Mouse (Mus musculus) MEL-GATA-1-ER (cell line): Measurements from ENCODE around the gene Kndc1.

ENCODE experiments used
- DNase-seq: peaks from one replicate; pipeline ENCODE4 v3.0.0-alpha.2; 2012; ENCODE audit warnings: low read depth; ENCODE audit errors: extremely low read depth

Kndc1 gene

DNA sequence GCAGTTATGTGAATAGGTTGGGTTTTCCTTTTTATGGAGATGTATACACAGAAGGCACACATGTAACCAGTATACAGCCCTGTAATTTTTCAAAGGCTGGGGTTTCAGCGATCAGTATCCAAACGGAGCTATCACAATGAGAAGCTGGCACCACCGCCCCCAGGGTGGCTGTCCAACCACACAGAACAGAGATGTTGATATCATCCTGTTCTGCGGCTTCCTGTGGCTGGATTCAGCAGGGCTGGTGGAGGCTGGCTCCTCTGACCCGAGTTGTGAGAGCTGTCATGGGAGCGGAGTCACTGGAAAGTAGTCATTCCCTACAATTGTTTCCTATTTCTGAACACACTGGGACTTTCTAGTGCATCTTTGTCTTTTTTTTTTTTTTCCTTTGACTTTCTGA, 10.8 kb downstream of the Kndc1 start:
- no peak for DNase-seq

- DNase-seq = no peak
Observed at GRCm38 (mm10) chr7:139905661-139906060, 11.2 kb downstream of the Kndc1 start.

- no peak for DNase-seq
Observed at GRCm38 (mm10) chr7:139908176-139908575, 13.7 kb downstream of the Kndc1 start.

DNA sequence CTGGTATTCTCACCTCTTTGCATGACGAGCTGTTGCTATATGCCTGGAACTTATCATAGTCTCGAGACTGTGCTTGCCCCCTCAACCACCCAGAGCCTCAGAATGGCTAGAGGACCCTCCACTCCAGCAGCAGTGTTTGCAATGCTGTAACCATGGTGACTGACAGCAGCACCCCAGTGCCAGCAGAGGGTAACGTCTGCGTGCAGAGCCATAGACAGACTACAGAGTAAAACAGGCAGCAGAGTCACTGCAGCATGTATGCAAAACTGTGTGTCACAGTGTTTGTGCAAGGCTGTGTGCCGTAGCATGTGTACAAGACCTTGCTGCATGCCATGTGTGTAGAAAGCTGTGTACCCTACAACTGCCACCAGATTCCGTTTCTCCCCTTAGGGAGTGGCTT, 15.0 kb downstream of the Kndc1 start:
- DNase-seq = no peak

- no peak for DNase-seq
Observed at GRCm38 (mm10) chr7:139910204-139910835, 15.8 kb downstream of the Kndc1 start.

GRCm38 (mm10) chr7:139914141-139915047, 19.9 kb downstream of the Kndc1 start:
- DNase-seq = no peak

GRCm38 (mm10) chr7:139915646-139916257, 21.3 kb downstream of the Kndc1 start:
- no peak for DNase-seq

DNA sequence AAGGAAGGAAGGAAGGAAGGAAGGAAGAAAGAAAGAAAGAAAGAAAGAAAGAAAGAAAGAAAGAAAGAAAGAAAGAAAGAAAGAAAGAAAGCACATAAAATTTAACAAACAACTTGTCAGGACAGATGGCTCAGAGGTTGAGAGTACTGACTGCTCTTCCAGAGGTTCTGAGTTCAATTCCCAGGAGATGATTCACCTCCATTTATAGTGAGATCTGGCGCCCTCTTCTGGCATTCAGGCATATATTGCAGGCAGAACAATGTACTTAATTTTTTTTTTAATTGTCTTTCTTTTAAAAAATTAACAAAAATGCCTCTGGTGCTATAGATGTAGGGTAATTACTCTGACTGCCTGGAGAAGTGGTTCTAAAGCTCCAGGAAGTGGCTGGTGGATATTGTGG, 21.8 kb downstream of the Kndc1 start:
- no peak for DNase-seq

GRCm38 (mm10) chr7:139918262-139918661, 23.8 kb downstream of the Kndc1 start:
- no peak for DNase-seq

DNA sequence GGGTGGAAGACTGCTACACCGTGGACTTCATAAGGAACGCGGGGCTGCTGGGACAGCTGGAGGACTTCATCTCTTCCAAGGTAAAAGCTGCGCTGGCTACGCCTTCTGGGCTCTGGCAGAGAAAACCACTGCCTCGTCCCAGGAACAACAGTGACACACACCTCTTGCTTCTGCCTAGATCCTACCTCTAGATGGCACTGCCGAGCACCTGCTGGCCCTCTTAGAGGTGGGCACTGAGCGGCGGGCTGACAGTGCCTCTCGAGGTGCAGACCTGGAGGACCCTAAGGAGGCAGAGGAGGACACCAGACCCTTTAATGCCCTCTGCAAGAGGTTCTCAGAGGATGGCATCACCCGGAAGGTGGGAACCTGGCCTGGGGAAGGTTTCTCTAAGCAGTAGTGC, 36.2 kb downstream of the Kndc1 start:
- DNase-seq = no peak

DNA sequence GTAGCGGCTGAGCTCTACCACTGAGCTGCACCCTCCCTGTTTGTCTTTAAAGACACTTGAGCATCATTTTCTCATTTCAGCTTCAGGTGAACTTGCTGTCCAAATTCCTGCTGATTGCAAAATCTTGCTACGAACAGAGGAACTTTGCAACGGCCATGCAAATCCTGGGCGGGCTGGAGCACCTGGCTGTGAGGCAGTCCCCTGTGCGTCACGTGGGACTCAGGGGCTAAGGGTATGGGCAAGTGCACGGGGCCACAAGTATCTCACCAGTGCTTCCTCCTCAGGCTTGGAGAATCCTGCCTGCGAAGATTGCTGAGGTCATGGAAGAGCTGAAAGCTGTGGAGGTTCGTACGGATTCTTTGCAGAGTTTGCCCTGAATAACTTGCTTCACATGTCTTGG, 42.2 kb downstream of the Kndc1 start:
- no peak for DNase-seq

DNA sequence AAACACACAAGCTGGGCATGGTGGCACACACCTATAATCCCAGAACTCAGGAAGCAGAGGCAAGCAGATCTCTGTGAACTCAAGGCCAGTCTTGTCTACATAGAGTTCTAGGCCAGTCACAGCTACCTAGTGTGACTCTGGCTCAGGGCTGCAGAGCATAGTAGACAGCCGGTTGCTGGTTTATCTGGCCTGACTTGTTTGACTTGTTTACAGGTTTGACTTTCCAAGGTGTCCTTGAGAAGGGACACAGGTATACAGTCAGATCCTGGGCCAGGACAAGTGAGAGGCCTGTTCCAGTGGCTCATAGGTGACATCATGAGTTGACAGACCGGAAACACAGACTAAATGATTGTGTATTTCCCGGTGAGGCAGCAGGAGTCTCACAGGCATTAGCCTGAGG, 42.6 kb downstream of the Kndc1 start:
- DNase-seq = no peak

DNA sequence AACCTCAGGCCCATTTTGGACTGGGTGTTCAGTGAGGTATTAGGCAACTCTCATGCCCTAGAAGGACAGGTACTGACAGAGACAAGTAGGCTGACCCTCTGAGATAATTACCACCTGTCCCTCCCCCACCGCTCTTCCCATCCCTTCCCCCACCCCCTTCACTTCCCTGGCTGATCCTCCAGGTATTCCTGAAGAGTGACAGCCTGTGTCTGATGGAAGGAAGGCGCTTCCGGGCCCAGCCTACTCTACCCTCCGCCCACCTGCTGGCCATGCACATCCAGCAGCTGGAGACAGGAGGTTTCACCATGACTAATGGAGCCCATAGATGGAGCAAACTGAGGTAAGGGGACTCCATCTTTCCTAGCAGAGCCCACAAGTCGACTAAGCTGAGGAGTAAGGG, 43.3 kb downstream of the Kndc1 start:
- DNase-seq = no peak

DNA sequence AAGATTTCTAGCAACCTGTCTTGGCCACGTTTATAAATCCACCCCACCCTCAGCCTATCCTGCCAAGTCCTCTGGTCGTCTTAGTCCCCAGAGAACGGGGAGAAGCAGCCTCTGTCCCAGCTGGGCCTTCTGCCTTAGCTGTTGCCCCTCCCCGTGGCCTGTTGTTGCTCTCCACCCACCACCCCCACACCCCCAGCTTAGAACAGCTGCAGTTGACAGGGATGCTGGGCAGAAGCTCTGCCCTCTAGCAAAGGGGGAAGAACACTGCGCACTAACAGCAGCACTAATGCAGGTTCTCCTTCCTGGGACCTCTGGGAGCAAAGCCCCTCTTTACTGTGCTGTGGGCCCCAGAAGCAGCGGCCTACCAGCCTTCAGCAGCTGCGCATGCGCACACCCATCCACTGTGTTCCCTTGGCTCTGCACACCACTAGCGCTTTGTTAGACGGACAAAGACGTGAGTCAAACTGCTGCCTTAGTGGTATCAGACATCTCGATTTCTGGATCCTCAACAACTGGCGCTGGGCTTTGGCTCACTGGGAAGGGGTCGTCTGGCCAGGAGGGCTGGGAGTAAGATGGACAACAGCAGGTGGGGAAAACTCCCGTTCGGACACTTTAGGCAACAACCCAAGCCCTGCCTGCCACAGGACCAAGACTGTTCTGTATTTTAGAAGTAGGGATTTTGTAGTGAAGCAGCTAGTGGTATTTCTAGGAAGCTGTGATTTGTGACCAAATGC, 46.1 kb downstream of the Kndc1 start:
- DNase-seq = no peak

- DNase-seq = no peak
Observed at GRCm38 (mm10) chr7:139943674-139944281, 49.3 kb downstream of the Kndc1 start, which contains the start of gene Utf1. Gene Utf1 (plus strand): TSS chr7:139943789.

DNA sequence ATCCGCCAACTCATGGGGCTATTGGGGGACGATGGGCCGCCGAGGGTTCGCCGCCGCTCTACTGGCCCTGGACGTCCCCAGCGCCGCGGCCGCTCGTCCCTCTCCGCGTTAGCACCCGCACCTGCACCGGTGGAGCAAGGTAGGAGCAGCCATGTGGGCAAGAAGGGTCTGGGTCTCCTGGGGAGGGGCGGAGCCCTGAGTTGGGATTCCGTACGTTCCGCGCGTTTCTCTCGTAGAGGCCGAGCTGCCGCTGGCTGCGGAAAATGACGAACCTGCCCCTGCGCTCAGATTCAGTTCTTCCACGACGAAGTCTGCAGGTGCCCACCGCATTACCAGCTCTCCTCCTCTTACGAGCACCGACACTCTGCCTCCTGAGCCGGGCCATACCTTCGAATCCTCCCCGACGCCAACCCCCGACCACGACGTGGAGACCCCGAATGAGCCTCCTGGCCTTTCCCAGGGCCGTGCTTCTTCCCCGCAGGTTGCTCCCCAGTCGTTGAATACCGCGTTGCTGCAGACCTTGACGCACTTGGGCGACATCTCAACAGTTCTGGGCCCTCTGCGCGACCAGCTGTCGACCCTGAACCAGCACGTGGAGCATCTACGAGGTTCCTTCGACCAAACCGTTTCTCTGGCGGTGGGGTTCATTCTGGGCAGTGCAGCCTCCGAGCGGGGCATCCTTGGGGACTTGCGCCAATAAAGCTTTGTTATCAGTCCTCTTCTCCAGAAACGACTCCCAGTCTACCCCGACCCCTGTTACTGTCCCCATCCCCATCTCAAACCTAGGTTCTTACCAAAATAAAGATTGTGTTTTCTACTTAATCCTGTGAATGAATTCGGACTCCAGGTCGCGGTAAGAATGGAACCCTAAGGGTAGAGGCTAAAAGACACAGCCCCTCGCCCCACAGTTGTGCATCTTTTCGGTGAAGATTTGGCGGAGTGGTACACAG, 50.1 kb downstream of the Kndc1 start:
- no peak for DNase-seq

DNA sequence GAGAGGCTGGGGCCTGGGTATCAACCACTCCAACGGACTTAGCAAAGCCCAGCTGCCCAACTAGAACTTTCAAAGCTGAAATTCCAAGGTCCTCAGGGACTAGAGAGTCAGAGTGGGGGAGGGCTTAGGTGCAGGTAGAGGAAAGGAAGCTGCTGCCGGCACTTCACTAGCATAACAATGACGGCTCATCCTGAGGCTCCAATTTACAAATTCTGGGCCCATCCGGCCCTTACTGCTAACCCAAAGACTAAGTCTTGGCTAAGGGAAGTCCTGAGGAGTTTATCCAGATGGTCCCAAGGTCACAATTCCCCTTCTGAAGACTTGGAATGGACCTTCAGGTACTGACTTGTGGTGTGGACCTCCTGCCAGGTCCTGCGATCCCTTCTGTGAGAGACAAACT, 51.0 kb downstream of the Kndc1 start:
- DNase-seq = no peak

DNA sequence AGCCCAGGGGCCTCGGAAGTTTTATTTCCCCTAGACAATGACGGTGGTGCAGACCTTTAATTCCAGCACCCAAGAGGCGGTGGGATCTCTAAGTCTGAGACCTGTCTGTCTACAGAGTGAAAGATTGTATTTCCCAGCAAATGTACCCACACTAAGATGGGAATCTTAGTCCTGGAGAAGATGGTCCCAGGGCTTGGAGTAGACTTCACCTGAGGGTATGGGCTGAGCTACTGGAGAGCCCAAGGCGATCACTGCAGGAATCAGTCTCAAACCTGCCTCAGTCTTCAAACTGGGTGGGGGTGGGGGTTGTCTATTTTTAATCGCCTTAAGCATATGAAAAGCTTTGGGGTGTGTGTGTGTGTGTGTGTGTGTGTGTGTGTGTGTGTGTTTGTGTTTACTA, 51.5 kb downstream of the Kndc1 start:
- DNase-seq = no peak

DNA sequence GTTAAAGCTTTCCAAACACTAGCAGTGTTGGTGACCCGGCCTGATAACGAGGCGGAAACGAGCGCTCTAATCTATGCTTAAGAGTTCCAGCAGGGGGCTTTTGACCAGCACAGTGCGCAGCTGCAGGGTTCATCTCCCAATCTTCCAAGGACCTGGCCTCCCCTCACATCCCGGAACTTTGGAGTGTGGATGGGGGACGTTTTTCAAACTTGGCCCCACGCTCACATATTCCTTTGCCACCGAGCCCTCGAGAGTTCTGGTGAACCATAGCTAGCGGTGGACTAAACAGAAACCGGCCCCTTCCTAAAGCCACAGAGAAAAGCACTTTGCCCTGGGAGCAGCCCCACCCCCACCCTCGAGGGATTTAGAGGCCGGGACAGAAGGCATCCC, 55.4 kb downstream of the Kndc1 start:
- DNase-seq = peak; percentile 46

GRCm38 (mm10) chr7:139950283-139950971, 55.9 kb downstream of the Kndc1 start:
- DNase-seq = peak; percentile 55
